Mouse (Mus musculus) gastrocnemius, postnatal 14 days (tissue): ENCODE data around the gene Taf6l. TPM values are rescaled to one million over a fixed set of nuclear protein-coding genes. Genes with fewer than 3 reads are reported as not detected.

Source experiments
- DNase-seq: peaks from one replicate; pipeline ENCODE4 v3.0.0; 2021; ENCODE audit warnings: mixed read lengths
- intact Hi-C: fragments of 180-260 bp; cut with DNase I; formaldehyde crosslinking; loops from one replicate; pipeline ENCODE4 v1.15.1; 2025; ENCODE audit warnings: low total_unique reads
- long read RNA-seq, 2 experiments: library from polyadenylated mRNA; stranded (forward); transcript quantifications; one replicate each; pipeline ENCODE4 v2.0.0; 2021
- total RNA-seq, 2 experiments: library from RNA; stranded (reverse); gene quantifications; 2 replicates each; pipeline ENCODE4 v1.2.3; 2021

Gene Taf6l
- total RNA-seq = 1 to 10 TPM; 9.0 to 9.4 TPM
- long read RNA-seq, experiment 1, transcript Taf6l-205 (12 exons, 2,065 nt) = major isoform, 10 of 12 reads
- long read RNA-seq, experiment 1, partial matches to known transcripts = 1 of 12 reads
- long read RNA-seq, experiment 1, other reads (novel, unspliced or antisense) = 1 of 12 reads
- long read RNA-seq, experiment 2, transcript Taf6l-205 (12 exons, 2,065 nt) = major isoform, 6 of 14 reads
- long read RNA-seq, experiment 2, partial matches to known transcripts = 1 of 14 reads
- long read RNA-seq, experiment 2, other reads (novel, unspliced or antisense) = 6 of 14 reads

GRCm38 (mm10) chr19:8786008-8786781, at the start of gene Taf6l:
Gene Taf6l (minus strand): TSS chr19:8786417.
- intact Hi-C loops = no loop called here
- peak; percentile 89 for DNase-seq

DNA sequence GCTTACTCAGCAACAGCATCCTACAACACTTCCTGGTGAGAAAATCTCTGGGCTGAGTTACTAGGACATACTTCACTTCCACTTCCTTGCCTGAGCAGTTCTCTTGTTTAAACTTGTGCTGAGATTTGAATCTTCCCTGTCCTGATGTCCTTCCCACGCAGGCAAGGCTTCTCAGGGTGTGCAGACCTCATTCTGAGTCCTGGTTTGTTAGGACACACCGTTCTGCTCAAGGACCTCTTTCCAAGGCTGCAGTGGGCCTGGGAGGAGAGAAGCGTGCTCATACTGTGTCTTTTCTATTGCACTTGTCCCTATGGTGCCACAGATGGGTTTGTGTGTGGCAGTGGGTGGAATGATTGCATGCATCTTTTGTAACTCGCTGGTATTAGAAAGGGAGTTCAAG, 46.8 kb upstream of the Taf6l start:
- intact Hi-C loops = no loop called here
- DNase-seq = no peak

GRCm38 (mm10) chr19:8831262-8831661, 45.0 kb upstream of the Taf6l start:
- intact Hi-C loops = no loop called here
- DNase-seq = no peak

GRCm38 (mm10) chr19:8830664-8831063, 44.4 kb upstream of the Taf6l start:
- no peak for DNase-seq
- intact Hi-C loops = no loop called here

DNA sequence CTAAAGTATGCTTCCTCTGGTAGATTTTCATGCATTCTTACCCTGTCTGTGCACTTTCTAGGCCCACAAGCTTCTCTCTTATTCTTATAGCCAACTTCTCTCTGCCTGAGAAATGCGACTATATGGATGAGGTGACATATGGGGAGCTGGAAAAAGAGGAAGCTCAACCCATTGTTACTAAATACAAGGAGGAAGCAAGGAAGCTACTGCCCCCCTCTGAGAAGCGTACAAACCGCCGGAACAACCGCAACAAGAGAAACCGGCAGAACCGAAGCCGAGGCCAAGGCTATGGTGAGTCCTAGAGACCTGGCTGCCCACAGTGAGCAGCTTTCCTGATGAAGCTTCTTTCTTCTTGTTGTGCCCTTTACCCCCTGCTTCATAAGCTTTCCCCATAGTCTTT, 43.4 kb upstream of the Taf6l start, which contains the start of gene AC129217.1:
Gene AC129217.1 (plus strand): TSS at position 114 of the 400 bp plus-strand sequence.
- intact Hi-C loops = no loop called here
- DNase-seq = no peak

DNA sequence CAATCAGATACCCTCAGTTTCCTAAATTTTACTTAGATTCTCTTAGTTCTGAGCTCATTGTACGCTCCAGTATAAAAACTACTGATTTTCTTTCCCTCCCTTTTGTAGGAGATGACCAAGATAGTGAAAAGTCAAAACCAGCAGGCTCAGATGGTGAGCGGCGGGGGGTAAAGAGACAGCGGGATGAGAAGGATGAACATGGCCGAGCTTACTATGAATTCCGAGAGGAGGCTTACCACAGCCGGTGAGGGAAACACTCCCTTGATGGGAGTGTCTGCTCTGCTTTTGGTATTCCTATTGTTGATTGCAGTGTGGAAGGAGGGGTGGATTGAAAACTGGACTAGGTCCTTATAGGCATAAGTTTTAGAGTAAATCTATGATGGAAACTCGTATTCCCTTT, 36.5 kb upstream of the Taf6l start:
- intact Hi-C loops = no loop called here
- DNase-seq = no peak

DNA sequence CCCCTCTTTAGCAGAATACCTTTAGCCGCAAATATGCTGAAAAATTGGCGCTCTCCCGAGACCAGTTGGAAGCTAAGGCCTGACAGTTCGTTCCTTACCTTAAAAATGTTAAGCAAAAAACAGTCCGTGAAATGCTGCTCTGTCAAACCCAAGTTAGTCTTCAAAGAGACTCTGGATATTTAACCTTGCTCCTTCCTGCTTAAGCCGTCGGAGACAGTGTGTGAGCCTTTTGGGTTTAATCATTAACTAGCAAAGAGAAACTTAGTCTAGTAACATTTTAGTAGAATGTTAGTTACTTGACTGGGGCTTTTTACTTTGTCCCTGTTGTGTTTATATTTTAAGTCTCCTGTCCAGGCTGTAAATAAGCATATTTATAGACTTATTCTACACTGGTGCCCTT, 34.9 kb upstream of the Taf6l start:
- no peak for DNase-seq
- intact Hi-C loops = no loop called here

- intact Hi-C loops = no loop called here
- no peak for DNase-seq
These were observed 34.3 kb upstream of the Taf6l start for GRCm38 (mm10) chr19:8820424-8820956.

- peak; percentile 99 for DNase-seq
- intact Hi-C loops = no loop called here
These were observed 33.6 kb upstream of the Taf6l start, which contains the start of gene Hnrnpul2 for GRCm38 (mm10) chr19:8819596-8820423. Gene Hnrnpul2 (plus strand): TSS chr19:8820010.

- intact Hi-C loops = no loop called here
These were observed 32.8 kb upstream of the Taf6l start, which contains the start of gene Ttc9c for GRCm38 (mm10) chr19:8818801-8819595. Gene Ttc9c (minus strand): TSS chr19:8819333.

DNA sequence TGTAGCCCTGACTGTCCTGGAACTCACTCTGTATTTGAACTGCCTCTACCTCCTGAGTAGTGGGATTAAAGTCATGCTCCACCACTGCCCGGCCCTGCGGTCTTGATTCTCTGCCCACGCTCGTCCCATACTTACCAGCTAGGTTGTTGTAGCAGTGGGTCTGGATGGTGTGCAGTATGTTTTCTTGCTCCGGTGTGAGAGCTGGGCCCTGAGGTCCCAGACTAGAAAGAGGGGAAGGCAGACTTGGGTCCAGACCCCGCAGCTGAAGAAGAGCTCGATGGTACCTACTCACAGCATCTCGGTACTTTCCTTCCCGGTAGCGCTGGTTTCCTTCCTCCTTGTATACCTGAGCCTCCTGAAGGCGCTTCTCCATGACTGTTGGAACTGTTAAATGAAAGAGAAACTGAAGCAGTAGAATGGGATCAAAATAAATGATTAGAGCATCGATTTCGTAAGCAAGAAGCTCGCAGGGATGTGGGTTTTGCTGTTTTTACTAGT, 32.1 kb upstream of the Taf6l start:
- intact Hi-C loops = no loop called here
- no peak for DNase-seq

More at GRCm38 (mm10) chr19:8818801-8819595, 32.8 kb upstream of the Taf6l start, which contains the start of gene Ttc9c:
- DNase-seq = peak; percentile 97

DNA sequence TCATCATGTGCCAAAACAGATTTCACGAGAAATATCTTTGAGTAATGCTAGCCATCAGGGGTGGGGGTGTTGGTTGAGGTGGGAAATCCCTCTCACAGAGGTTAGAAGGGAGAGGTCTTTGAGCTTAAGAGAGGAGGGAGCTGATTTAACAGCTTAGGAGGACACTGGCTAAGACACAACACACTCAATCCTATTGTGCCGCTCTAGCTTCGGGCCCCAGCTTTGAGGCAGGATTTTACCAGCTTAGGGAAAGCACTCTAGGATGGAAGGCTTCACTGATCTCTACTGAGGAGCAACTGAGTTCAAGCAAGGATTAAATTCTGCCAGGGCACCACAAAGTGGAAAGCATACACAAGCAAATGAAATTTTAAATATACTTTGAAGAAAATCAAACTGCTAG, 30.8 kb upstream of the Taf6l start:
- DNase-seq = no peak
- intact Hi-C loops = no loop called here

DNA sequence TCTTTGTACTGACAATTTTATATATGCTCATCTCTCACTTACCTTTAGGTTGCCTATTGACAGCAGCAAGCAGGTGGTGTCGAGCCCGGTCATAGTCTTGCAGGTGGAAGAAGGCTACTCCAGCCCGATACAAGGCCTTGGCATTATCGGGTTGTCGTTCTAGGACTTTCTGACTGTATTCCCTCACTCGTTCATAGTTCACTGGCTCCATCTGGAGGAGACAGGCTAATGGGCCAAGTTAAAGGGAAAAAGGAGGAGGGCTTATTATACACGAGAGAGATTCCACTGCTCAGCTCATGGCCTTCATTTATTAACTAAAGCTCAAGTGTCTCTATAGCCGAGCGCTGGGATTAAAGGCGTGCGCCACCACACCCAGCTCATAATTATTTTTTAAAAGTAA, 29.6 kb upstream of the Taf6l start:
- intact Hi-C loops = no loop called here
- no peak for DNase-seq

GRCm38 (mm10) chr19:8806810-8807209, 20.6 kb upstream of the Taf6l start:
- intact Hi-C loops = no loop called here
- no peak for DNase-seq

DNA sequence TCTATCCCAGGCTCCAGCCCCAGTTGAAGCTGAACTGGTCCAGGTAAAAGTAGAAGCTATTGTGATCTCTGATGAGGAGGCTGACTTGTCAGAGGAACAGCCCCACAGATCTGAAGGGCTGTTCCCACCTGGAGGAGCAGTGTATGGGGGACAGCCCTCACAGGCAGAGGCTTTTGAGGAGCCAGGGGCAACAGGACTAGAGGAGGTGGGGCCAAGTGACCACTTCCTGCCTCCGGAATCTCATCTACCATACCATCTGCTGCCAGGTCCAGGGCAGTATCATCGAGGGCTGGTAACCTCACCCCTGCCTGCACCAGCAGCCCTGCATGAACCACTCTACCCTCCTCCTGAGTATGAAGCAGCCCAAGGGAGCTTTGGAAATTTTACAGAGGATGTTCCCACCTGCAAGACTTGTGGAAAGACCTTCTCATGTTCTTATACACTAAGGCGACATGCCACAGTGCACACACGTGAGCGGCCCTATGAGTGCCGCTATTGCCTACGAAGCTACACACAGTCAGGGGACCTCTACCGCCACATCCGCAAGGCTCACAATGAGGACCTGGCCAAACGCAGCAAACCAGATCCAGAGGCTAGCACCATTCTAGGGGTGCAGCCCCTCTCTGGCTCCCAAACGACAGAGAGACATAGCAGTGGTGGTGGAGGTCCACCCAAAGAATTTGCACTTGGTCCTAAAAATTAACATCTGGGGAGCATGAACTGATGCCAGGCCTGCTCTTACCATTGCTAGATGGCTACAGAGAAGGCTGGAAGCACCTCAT, 17.9 kb upstream of the Taf6l start:
- no peak for DNase-seq
- intact Hi-C loops = no loop called here

GRCm38 (mm10) chr19:8803204-8803780, 17.1 kb upstream of the Taf6l start:
- intact Hi-C loops = no loop called here
- no peak for DNase-seq

GRCm38 (mm10) chr19:8802130-8802821, 16.1 kb upstream of the Taf6l start, which contains the start of gene Zbtb3:
Gene Zbtb3 (plus strand): TSS chr19:8802555.
- intact Hi-C loops = no loop called here

More at GRCm38 (mm10) chr19:8802130-8802821, 16.1 kb upstream of the Taf6l start, which contains the start of gene Zbtb3:
- peak; percentile 92 for DNase-seq
